Mouse (Mus musculus): ENCODE results near the gene Otud7b.

Gene Otud7b

DNA sequence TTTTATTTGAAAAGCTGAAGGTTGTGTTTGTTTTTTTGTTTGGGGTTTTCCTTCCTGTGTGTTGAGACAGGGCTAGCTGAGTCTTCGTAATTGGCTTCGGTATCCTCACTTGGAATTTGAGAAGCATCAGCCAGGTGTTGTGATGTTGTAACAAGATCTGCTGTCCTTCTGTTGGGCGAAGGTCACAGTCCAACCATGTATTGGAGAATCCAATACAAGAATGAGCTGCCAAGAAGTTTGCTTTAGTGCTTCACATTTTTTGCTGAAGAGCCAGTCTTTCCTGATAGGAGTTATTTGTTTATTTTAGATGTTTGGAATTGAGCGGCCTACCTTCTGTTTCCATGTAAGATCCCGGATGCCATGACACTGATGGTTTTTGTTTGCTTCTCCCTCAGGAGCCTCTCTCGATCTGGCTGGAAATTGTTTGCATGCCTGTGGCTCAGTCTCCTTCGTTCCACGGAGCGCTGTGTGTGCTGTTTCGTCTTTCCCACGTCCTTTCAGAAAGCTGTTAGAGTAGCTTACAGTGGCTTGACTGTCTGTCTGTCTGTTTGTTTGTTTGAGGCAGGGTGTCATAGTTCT is 29.1 kb downstream of the Otud7b start:
- in situ Hi-C loops (cut with MboI, MseI) = no loop called here

DNA sequence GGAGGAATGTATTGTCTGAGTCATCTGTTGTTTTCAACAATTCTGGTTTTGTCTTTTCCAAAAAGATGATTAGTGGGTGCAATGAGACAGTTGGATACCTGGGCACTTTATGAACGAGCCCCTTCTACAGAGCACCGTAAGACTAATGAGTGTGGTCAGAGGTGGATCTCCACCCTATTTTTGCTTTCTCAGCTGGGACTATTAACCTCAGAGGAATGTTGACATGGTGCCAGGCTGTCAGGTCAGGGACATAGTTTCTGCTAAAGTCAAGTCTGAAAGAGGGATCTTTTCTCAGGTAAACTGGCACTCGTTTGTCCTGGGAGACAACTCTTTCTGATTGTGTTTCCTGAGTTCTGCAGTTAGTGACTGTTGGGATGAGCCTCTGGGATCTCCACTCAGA is 30.7 kb downstream of the Otud7b start:
- in situ Hi-C loops (cut with MboI, MseI) = no loop called here

DNA sequence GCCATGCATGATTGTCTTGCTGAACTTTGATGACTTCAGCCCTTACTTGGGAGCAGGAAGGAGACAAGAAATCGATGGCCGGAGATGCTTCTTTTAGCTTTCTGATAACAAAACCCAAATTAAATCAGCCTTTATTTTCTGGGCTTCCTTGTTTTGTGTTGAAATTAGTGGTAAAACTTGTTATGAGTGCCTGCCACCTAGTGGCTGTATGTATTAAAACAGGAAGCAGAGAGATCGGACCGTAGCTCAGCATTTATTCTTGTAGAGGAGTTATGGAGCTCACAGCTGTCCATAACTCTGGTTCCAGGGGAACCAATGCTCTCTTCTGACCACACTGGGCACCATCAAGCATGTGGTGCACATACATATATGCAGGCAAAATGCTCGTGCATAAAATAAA is 43.6 kb downstream of the Otud7b start:
- in situ Hi-C loops (cut with MboI, MseI) = no loop called here

DNA sequence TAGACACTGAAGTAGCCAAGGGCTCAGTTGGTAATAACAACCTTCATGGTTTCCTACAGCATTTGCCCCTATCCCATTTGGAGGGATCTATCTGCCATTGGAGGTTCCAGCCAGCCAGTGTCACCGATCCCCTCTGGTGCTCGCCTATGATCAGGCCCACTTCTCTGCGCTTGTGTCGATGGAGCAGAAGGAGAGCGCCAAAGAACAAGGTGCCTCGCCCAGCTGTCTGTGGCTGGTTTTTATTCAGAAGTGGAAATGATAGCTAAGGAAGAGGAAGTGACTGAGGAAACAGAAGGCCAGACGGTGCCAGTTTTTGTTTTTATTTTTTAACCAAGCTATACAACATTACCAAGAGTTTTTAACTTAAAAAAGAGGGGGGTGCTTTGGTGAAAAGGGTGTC is 47.5 kb downstream of the Otud7b start:
- in situ Hi-C loops (cut with MboI, MseI) = no loop called here

DNA sequence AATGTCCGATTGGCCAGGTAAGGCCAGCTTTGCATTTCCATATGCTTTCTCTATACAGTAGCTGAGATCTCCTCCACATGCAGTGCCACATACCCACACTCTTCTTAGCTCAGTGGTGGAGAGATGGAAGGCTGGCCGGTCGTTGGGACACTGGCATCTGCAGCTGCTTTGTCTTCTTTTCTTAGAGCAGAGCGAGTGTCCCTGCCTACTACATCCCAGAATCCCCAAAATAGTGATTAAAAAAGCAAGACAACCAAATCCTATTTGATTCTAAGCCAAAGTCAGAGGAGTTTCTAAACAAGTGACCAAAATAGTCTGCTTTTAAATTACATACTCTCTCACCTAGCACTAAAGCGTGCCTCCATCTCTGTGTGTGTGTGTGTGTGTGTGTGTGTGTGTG is 48.3 kb downstream of the Otud7b start:
- in situ Hi-C loops (cut with MboI, MseI) = no loop called here

- in situ Hi-C loops (cut with MboI, MseI) = no loop called here
These were observed 51.2 kb downstream of the Otud7b start for GRCm38 (mm10) chr3:96155501-96155900.

DNA sequence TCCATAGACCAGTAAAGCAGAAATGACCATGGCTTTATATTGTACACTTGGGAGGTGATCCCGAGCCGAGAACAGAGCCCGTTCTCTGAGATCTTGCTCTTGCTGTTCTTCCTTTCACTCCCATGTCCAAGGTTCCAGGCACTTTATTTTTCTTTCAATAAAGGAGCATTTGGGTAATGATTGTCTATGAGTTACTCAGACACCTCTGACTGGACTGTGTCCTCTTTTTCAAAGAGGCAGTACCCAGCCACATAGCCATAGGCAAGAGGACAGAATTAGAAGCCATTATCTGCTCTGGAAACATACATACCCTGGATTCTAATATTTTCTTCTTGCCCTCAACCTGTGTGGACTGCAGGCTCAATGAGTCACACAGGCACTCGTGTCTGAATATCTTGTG is 55.5 kb downstream of the Otud7b start:
- in situ Hi-C loops (cut with MboI, MseI) = no loop called here

DNA sequence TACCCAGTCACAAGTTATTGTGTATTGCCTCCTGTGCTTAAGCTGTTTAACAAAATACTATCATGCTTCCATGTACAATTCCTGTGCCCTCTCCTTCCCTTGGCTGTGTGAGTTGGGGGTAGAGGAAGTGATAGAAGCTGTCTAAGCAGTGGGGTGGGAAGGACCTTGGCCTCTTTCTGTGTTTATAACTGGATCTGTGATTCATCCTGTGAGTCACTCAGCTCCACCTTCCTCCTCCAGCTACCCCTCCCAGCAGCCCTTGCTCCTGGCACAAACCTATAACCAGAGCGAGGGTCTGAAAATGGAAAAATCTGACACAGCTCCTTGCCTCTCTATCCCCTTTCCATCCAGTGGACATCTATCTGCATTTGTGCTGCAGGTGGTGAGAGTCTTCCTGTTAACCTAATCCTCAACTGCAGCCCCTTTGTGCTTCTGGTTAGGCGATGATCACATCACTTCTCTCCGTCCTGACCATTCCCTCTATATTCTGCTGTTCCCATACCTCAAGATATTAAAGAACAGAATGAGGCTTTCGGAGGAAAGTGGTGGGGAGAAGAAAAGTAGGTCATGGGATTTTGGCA is 56.0 kb downstream of the Otud7b start:
- in situ Hi-C loops (cut with MboI, MseI) = no loop called here

DNA sequence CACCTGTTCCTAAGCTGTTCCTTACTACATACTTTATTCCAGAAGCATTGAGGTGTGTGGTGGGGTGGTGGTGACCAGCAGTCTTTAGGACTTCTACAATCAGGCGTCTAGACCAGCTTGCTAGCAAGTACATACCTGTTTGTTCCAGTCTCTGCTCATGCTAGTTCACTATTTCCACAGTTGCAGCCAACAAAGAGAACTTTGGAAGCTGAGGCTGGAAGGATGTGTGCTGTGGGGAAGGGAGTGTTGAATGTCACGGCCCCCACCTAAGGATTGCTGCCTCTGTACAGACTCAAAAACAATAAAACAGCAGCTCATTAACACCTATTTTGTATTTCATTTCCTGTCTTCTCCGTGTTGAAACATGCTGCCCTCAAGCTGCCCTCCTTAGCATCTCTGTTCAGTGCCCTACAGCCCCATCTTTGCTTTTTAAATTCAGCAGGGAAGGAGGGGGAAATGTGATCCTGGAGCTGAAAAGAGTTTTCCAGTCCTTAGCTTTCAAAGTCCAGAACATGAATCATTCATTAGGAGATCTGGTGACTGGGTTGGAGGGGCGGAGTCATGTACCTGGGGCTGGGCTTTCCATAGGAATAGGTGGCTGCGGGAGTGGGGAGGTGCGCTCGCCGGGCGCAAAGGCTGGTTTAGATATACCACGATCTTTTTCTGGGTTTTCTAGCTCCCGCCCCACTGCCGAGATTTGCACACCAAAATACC is 56.6 kb downstream of the Otud7b start:
- in situ Hi-C loops (cut with MboI, MseI) = no loop called here

GRCm38 (mm10) chr3:96161869-96162840 is 57.8 kb downstream of the Otud7b start, which contains the start of gene Mtmr11:
Gene Mtmr11, plus strand, starts transcription at chr3:96162004.
- in situ Hi-C loops (cut with MboI, MseI) = no loop called here

GRCm38 (mm10) chr3:96163040-96163439 is 58.7 kb downstream of the Otud7b start:
- in situ Hi-C loops (cut with MboI, MseI) = no loop called here

- in situ Hi-C loops (cut with MboI, MseI) = no loop called here
These were observed 64.3 kb downstream of the Otud7b start for GRCm38 (mm10) chr3:96168466-96169158.

- in situ Hi-C loops (cut with MboI, MseI) = loop anchor here (10.0 kb wide), 1 partner anchor 645 kb away; no protein-coding TSS in a partner anchor
These were observed 65.9 kb downstream of the Otud7b start for GRCm38 (mm10) chr3:96170276-96170675.

DNA sequence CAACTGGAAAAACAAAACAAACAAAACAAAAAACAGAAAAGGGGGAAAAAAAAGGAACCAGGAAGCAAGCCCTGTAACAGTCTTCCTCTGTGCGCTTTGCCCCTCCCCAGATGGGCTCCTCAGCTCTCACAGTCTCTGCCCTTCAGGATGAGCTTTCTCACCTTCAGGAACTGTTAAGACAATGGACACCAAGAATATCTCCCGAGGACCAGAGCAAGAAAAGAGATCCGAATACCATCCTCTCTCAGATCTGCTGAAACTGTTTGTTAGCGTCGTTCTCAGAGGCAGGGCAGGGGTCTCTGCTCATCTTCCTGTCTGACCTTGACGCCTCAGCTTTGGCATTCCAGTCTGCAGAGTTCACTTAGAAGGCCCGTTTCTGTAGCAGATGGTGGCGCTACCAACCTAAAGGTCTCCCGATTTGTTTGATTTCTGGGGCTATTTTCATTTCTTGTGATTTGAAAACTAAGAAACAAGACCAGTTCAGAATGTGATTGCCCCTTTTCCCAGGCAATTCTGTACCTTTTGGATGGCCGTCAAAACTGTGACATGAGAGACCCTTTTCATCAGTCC is 66.7 kb downstream of the Otud7b start:
- in situ Hi-C loops (cut with MboI, MseI) = loop anchor here (10.0 kb wide), 1 partner anchor 644 kb away; no protein-coding TSS in a partner anchor

DNA sequence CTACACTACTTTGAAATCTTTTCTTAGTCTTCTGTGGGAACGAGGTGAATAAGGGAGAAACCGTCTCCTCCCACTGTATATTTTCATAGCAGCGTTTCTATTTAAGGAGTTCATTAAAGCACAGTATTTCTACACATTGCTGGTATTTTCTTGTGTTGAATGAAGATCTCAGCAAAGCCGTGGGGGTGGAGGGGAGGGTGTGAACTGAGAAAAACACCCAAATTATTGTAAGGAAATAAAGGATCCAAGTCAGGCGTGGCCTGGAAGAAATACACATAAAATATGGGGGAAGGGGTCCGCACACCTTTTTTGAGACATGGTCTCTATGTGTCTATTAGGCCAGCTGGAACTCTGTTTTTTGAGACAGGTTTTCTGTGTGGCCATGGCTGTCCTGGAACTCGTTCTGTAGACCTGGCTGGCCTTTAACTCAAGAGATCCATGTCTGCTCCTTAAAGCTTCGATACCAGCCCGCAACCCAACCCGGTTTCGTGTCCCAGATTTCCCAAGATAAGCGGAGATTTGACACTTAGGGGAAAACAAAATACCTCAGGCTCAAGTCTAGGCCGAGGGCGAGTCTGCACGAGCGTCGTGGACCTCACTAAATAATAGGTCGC is 67.4 kb downstream of the Otud7b start:
- in situ Hi-C loops (cut with MboI, MseI) = loop anchor here (10.0 kb wide), 1 partner anchor 643 kb away; no protein-coding TSS in a partner anchor

DNA sequence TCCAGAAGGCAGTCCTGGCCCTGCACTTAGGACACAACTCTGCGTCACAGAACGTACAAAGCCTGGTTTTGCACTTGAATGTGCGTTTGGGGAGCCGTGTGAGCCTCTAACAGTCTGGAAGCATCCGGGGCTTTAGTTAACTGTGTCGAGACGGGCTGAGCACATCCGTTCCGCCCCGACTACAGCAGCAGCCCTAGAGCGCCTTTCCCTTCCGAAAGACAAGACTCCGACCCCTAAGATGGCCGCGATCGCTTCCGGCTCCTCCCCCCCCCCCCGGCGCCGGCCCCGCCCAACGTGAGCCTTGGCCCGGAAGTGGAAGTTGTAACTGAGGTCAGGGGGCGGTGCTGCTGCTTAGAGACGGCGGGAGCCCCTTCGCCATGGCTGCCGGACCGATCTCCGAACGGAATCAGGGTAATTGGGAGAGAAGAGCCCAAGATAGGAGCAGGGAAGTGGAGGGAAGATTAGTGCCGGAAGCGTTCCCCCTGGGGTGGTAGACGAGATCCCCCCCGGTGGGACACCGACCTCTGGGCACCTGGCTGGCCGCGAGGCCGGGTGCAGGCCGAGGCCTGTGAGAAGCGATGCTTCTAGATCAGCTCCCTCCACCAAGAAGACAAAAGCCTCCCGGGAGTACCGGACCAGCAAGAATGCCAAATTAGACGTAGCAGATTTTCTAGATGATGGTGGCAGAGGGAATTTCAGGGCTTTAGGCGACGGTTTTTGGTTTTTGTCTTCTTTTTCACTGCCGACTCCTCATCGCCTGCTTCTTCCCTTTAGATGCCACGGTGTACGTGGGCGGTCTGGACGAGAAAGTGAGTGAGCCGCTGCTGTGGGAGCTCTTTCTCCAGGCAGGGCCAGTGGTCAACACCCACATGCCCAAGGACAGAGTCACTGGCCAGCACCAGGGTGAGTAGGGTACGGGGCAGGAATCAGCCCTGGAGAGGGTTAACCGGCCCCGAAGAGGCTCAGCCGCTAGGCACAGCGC is 68.2 kb downstream of the Otud7b start, which contains the start of gene Sf3b4:
Sf3b4 (plus strand) TSS at position 136 of the 982 bp plus-strand sequence.
- in situ Hi-C loops (cut with MboI, MseI) = loop anchor here (10.0 kb wide), 1 partner anchor 642 kb away; no protein-coding TSS in a partner anchor

GRCm38 (mm10) chr3:96173185-96173584 is 68.9 kb downstream of the Otud7b start:
- in situ Hi-C loops (cut with MboI, MseI) = loop anchor here (10.0 kb wide), 1 partner anchor 642 kb away; no protein-coding TSS in a partner anchor

DNA sequence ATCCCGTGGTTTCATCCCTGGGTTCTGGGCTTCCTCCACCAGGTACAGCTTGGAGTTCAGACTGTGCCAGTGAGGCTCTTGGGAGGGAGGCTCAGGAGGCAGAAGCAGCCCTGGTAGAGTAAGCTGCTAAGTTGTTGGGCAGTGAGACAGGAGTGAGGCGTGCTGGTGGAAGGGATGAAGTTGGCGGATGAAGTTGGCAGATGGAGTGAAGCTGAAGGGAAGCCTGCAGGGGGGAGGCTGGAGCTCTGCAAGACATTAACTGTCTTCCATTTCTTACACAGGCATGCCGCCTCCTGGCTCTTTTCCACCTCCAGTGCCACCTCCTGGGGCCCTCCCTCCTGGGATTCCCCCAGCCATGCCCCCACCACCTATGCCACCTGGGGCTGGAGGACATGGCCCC is 69.7 kb downstream of the Otud7b start:
- in situ Hi-C loops (cut with MboI, MseI) = loop anchor here (10.0 kb wide), 1 partner anchor 641 kb away; no protein-coding TSS in a partner anchor

- in situ Hi-C loops (cut with MboI, MseI) = loop anchor here (10.0 kb wide), 1 partner anchor 640 kb away; no protein-coding TSS in a partner anchor
These were observed 70.9 kb downstream of the Otud7b start for GRCm38 (mm10) chr3:96175251-96175650.

Measured in T-helper 2 cell (primary cell).